18 mouse cellular contexts compared by ENCODE assay signal in the genomic region with DNA sequence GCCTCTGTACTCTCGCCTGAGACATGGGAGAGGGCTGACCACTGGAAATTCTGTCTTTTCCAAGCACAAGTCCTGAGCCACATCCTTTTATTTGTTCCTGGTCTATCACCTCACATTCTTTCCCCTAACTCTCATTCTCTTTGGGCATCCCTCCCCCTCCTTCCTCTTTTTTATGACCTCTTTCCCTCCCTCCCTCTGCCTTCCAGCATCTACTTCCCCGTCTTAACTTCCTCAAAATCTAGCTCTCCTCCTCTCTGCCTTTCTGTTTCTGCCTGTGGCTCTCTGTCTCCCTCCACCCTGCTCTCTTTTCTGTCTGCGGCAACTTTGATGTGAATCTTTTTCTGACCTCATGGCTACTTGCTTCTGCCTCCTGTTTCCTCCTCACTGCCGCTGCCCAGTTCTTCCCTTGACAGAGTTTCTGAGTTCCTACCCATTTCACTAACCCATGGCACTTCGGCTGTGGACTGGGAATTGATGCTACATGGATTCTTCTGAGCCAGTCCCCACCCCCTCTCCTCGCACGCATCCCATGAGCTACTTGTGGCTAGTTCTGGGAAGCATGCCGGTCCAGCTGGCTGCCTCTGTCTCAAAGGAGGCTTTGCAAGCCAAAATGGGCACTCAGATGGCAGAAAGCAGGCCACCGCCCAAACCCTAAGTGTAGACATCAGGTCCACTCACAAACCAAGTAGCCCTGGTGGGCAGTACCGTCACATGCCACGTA. TPM values are rescaled to one million over a fixed set of nuclear protein-coding genes. Genes with fewer than 3 reads are reported as not detected.
DNase-seq lines count a peak whose midpoint lies in the region; TF ChIP-seq lines count a peak whose summit lies in the region.
"Had no signal": no experiment of that assay in that cellular context is flagged by ENCODE, and none has a peak within 500 bp of the region (broad histone marks: within the 10 kb centered on the region; RNA-seq: fewer than 3 reads in every experiment).

No protein-coding gene starts in this region.

- no peak overlapping the region for H3K27ac ChIP-seq in gastrocnemius, adult 2 months
- H3K27ac ChIP-seq: heart, adult 2 months; hindbrain, embryonic 15.5 days; liver, embryonic 13.5 days; midbrain, embryonic 12.5 days had no signal

- intact Hi-C loops in gastrocnemius, adult 2 months (cut with DNase I): no loop called here

- DNase-seq in gastrocnemius, adult 2 months: peak; percentile 51
- DNase-seq in gastrocnemius, adult 8-10 months (ENCODE audit: low spot score in 2 of 2): no peak
- DNase-seq in urinary bladder, postnatal 10 days (ENCODE audit: low spot score): peak; percentile 7
- DNase-seq in urinary bladder, postnatal 25 days (ENCODE audit: low spot score): no peak
- DNase-seq in gastrocnemius, postnatal 25 days: peak; percentile 28
- peak; percentile 5 for DNase-seq in splenic B cell, adult 2 months (ENCODE audit: low read depth, low spot score)
- DNase-seq in adrenal gland, postnatal 4 days (ENCODE audit: low spot score in 2 of 2): no peak
- no peak for DNase-seq in layer of hippocampus, adult 9-11 months
- DNase-seq: adrenal gland, postnatal 25 days; cerebellum, adult 11 months; heart, adult 2 months; kidney, adult 11 months; layer of hippocampus, postnatal 36 days; liver, embryonic 13.5 days; right cerebral cortex, postnatal 14 days had no signal

- TF ChIP-seq CTCF in gastrocnemius, adult 2 months (IDR thresholded peaks at IDR 0.05): no peak

- no peaks in the 10 kb centered on the region for H3K36me3 ChIP-seq in splenic B cell, adult 2 months (ENCODE audit: control insufficient read depth, insufficient read depth, low read length, poor library complexity, severe bottlenecking)
- H3K36me3 ChIP-seq: G1E; hindbrain, embryonic 15.5 days; liver, embryonic 13.5 days; midbrain, embryonic 12.5 days had no signal

- H3K27me3 ChIP-seq in splenic B cell, adult 2 months (ENCODE audit: control insufficient read depth, insufficient read depth, low read length, poor library complexity, severe bottlenecking): no peaks in the 10 kb centered on the region
- H3K27me3 ChIP-seq: hindbrain, embryonic 15.5 days; liver, embryonic 13.5 days; midbrain, embryonic 12.5 days had no signal

- no peak overlapping the region for H3K4me3 ChIP-seq in gastrocnemius, adult 2 months
- H3K4me3 ChIP-seq: heart, adult 2 months; hindbrain, embryonic 15.5 days; liver, embryonic 13.5 days; midbrain, embryonic 12.5 days had no signal

RNA-seq across cellular contexts. Expression of gene Gucy2d, which starts 12.9 kb away (rescaled TPM):
- under 1 TPM in 1 of 2 experiments, not detected in 1; 0.25 TPM for total RNA-seq in gastrocnemius, adult 2 months (2021)
- total RNA-seq in gastrocnemius, adult 8-10 months (2022): under 1 TPM in 1 of 4 experiments, not detected in 3; 0.17 TPM
- total RNA-seq in gastrocnemius, postnatal 25 days (2021): under 1 TPM in 1 of 2 experiments, not detected in 1; 0.15 TPM
- total RNA-seq in adrenal gland, postnatal 4 days (2021): not detected
- total RNA-seq: adrenal gland, postnatal 25 days; layer of hippocampus, postnatal 36 days had no signal

Comparison
In these comparisons a context has a peak if more than half of its experiments do, and no peak if none do; other contexts are left out.
1. DNase-seq: peak in gastrocnemius, adult 2 months (single experiment), urinary bladder, postnatal 10 days (single experiment), gastrocnemius, postnatal 25 days (single experiment) and splenic B cell, adult 2 months (single experiment); none in gastrocnemius, adult 8-10 months (0 of 2), urinary bladder, postnatal 25 days (single experiment), adrenal gland, postnatal 4 days (0 of 2) and layer of hippocampus, adult 9-11 months (single experiment).